Mouse (Mus musculus) layer of hippocampus, adult 2 months (tissue): ENCODE measurements at regions not wholly inside any gene's neighbourhood (a gene's known extent, or its start where the extent isn't known, plus 50 kb on each side); places are given as distances from the start of the nearest gene placed in this dataset.

Source experiments
- DNase-seq, 2 experiments: peaks; one replicate each; pipeline ENCODE4 v3.0.0; 2022; ENCODE audit warnings: low spot score in 2 of 2
- H3K27ac ChIP-seq: fragments of 200-600 bp; 2 replicates; pipeline ENCODE4 v1.8.1; 2022
- H3K4me3 ChIP-seq: fragments of 200-600 bp; 2 replicates; pipeline ENCODE4 v1.8.1; 2022; ENCODE audit warnings: mild to moderate bottlenecking
- CTCF ChIP-seq: fragments of 200-600 bp; conservative IDR thresholded peaks from 2 replicates; pipeline ENCODE4 v1.8.1; 2022; ENCODE audit warnings: antibody characterized with exemption, mild to moderate bottlenecking, moderate library complexity

DNA sequence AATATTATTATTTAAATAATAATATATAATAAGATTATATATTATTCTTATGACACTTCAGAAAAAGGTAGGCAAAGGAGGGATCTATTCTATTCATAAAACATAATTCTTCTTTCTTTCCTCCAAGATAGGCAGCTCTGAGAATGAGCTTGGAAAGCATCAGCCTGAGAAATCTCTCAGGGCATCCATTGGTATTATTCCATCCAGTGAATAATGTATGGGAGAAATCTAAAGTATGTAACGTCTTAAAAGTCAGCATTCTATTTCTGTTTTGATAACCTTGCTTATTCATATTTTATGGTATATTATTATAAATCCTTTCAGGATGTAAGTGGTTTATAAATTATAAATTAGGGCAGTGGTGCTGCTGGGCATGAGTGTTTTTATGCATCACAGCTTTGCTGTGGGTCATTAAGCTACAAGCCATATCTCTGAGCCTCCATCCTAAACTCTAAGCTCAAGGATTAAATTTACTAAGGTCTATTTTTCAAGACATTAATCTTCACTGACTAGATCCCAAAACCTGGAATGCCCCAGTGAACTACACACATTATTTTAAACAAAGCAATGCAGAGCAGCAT, 766.9 kb upstream of the Luzp2 start:
- no peak for TF ChIP-seq CTCF
- DNase-seq: no peak
- Histone ChIP-seq H3K27ac (no peak overlapping the region), H3K4me3 (no peak overlapping the region)

DNA sequence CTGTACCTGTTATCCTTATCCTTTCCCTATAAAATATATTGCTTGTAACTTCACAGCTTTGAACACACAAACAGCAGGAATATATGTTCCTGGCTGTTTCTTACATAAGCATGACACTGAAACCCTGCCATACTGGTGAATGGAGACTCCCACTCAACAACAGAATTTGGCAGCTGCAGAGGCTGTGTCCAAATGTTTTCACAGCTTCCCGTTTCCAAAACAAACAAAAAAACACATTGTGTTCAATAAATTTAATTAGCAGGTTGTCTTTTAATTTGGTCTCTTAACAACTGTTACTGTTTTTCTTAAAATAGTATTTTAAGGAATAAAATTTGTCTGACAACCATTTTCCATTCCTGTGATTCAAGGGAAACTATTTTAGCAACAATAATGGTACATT, 718.3 kb upstream of the Luzp2 start:
- H3K4me3 ChIP-seq: no peak overlapping the region
- H3K27ac ChIP-seq: no peak overlapping the region
- DNase-seq: peak; percentile 24 to 34
- no peak for TF ChIP-seq CTCF

DNA sequence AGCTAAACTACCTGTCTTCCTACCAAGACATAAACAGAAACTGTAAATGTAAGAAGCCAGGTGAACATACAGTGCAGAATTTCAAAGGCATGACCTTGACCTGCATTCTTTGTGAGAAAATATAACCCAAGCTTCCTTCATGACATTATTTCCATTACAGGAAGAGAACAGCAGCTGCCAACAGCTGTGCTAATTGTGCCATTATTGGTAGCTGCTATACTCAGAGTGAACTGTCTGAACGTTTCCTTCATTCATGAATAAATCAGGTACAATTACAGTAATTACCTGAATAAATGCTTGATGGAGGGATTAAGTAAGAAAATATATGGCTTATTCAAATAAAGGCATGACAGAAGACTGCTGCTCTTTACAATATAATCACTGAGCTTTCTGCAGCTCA, 696.3 kb upstream of the Luzp2 start:
- TF ChIP-seq CTCF: no peak
- no peak overlapping the region for H3K4me3 ChIP-seq
- H3K27ac ChIP-seq: no peak overlapping the region
- DNase-seq: no peak

- Histone ChIP-seq H3K27ac (no peak overlapping the region), H3K4me3 (no peak overlapping the region)
- no peak for TF ChIP-seq CTCF
- no peak for DNase-seq
Measured at GRCm38 (mm10) chr7:54150855-54151254, 684.4 kb upstream of the Luzp2 start.

DNA sequence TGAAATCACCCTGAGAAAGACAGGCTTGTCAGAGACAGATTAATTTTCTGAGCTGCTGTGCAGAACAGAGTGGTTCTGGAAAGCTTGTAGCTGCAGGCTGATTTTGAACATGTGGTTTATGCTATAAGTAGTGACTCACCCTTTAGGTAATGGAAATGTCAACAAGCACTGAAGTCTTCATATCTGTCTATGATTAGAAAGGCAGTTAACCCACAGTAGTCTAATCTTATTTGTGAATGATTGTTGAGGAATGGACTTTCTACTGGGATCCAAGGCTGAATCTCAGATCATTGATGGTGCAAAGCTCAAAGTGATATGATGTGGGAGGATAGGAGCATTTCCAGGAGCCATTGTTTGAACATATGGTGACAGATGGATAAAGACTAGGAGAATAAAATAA, 635.3 kb upstream of the Luzp2 start:
- no peak overlapping the region for H3K4me3 ChIP-seq

More for the DNA sequence above, 635.3 kb upstream of the Luzp2 start:
- no peak for TF ChIP-seq CTCF
- H3K27ac ChIP-seq: no peak overlapping the region
- no peak for DNase-seq
